Mouse (Mus musculus): Measurements from ENCODE around the gene Mctp1. TPM values are rescaled to one million over a fixed set of nuclear protein-coding genes. Genes with fewer than 3 reads are reported as not detected.

The Mctp1 gene
- polyA plus RNA-seq, 1 experiment, result 16.8 TPM

- no peak for TF ChIP-seq POLR2A (IDR thresholded peaks at IDR 0.05; ENCODE audit: borderline replicate concordance, low read depth, low read length)
- no peak for TF ChIP-seq CTCF (IDR thresholded peaks at IDR 0.05; ENCODE audit: low read depth, low read length)
- Histone ChIP-seq H3K4me3 (ENCODE audit: insufficient read depth, low read length) (no peak overlapping the region), H3K27ac (ENCODE audit: insufficient read depth, low read depth, low read length) (no peak overlapping the region), H3K4me1 (ENCODE audit: control insufficient read depth, insufficient read depth, low read length) (no peaks in the 10 kb centered on the region)
Measured at GRCm38 (mm10) chr13:76802051-76802728, 417.9 kb downstream of the Mctp1 start.

- no peak overlapping the region for H3K27ac ChIP-seq (ENCODE audit: insufficient read depth, low read depth, low read length)
- TF ChIP-seq CTCF (IDR thresholded peaks at IDR 0.05; ENCODE audit: low read depth, low read length) (no peak), POLR2A (IDR thresholded peaks at IDR 0.05; ENCODE audit: borderline replicate concordance, low read depth, low read length) (no peak)
- H3K4me1 ChIP-seq (ENCODE audit: control insufficient read depth, insufficient read depth, low read length), result no peaks in the 10 kb centered on the region
- no peak overlapping the region for H3K4me3 ChIP-seq (ENCODE audit: insufficient read depth, low read length)
Measured at GRCm38 (mm10) chr13:76802926-76803325, 418.6 kb downstream of the Mctp1 start.

GRCm38 (mm10) chr13:76803799-76804198 lies 419.5 kb downstream of the Mctp1 start:
- TF ChIP-seq POLR2A (IDR thresholded peaks at IDR 0.05; ENCODE audit: borderline replicate concordance, low read depth, low read length) (no peak), CTCF (IDR thresholded peaks at IDR 0.05; ENCODE audit: low read depth, low read length) (no peak)

GRCm38 (mm10) chr13:76808871-76809390 lies 424.6 kb downstream of the Mctp1 start:
- TF ChIP-seq CTCF (IDR thresholded peaks at IDR 0.05; ENCODE audit: low read depth, low read length), result no peak
- Histone ChIP-seq H3K4me1 (ENCODE audit: control insufficient read depth, insufficient read depth, low read length) (no peaks in the 10 kb centered on the region), H3K27ac (ENCODE audit: insufficient read depth, low read depth, low read length) (no peak overlapping the region), H3K4me3 (ENCODE audit: insufficient read depth, low read length) (no peak overlapping the region)

More at GRCm38 (mm10) chr13:76803799-76804198, 419.5 kb downstream of the Mctp1 start:
- no peak overlapping the region for H3K27ac ChIP-seq (ENCODE audit: insufficient read depth, low read depth, low read length)
- H3K4me3 ChIP-seq (ENCODE audit: insufficient read depth, low read length), result no peak overlapping the region
- H3K4me1 ChIP-seq (ENCODE audit: control insufficient read depth, insufficient read depth, low read length), result no peaks in the 10 kb centered on the region

- Histone ChIP-seq H3K27ac (ENCODE audit: insufficient read depth, low read depth, low read length) (no peak overlapping the region), H3K4me1 (ENCODE audit: control insufficient read depth, insufficient read depth, low read length) (no peaks in the 10 kb centered on the region), H3K4me3 (ENCODE audit: insufficient read depth, low read length) (no peak overlapping the region)
- TF ChIP-seq POLR2A (IDR thresholded peaks at IDR 0.05; ENCODE audit: borderline replicate concordance, low read depth, low read length) (no peak), CTCF (IDR thresholded peaks at IDR 0.05; ENCODE audit: low read depth, low read length) (no peak)
Measured at GRCm38 (mm10) chr13:76809802-76810201, 425.5 kb downstream of the Mctp1 start.

GRCm38 (mm10) chr13:76810496-76810939 lies 426.2 kb downstream of the Mctp1 start:
- Histone ChIP-seq H3K4me1 (ENCODE audit: control insufficient read depth, insufficient read depth, low read length) (no peaks in the 10 kb centered on the region), H3K27ac (ENCODE audit: insufficient read depth, low read depth, low read length) (no peak overlapping the region), H3K4me3 (ENCODE audit: insufficient read depth, low read length) (no peak overlapping the region)
- TF ChIP-seq POLR2A (IDR thresholded peaks at IDR 0.05; ENCODE audit: borderline replicate concordance, low read depth, low read length), result no peak
- no peak for TF ChIP-seq CTCF (IDR thresholded peaks at IDR 0.05; ENCODE audit: low read depth, low read length)

- H3K4me1 ChIP-seq (ENCODE audit: control insufficient read depth, insufficient read depth, low read length), result no peaks in the 10 kb centered on the region
- no peak for TF ChIP-seq POLR2A (IDR thresholded peaks at IDR 0.05; ENCODE audit: borderline replicate concordance, low read depth, low read length)
- TF ChIP-seq CTCF (IDR thresholded peaks at IDR 0.05; ENCODE audit: low read depth, low read length), result no peak
- H3K27ac ChIP-seq (ENCODE audit: insufficient read depth, low read depth, low read length), result no peak overlapping the region
Measured at GRCm38 (mm10) chr13:76823083-76823482, 438.7 kb downstream of the Mctp1 start.

GRCm38 (mm10) chr13:76824932-76825694 lies 440.8 kb downstream of the Mctp1 start:
- Histone ChIP-seq H3K4me3 (ENCODE audit: insufficient read depth, low read length) (no peak overlapping the region), H3K27ac (ENCODE audit: insufficient read depth, low read depth, low read length) (no peak overlapping the region), H3K4me1 (ENCODE audit: control insufficient read depth, insufficient read depth, low read length) (no peaks in the 10 kb centered on the region)
- TF ChIP-seq POLR2A (IDR thresholded peaks at IDR 0.05; ENCODE audit: borderline replicate concordance, low read depth, low read length), result no peak

More at GRCm38 (mm10) chr13:76823083-76823482, 438.7 kb downstream of the Mctp1 start:
- no peak overlapping the region for H3K4me3 ChIP-seq (ENCODE audit: insufficient read depth, low read length)

- no peak for TF ChIP-seq POLR2A (IDR thresholded peaks at IDR 0.05; ENCODE audit: borderline replicate concordance, low read depth, low read length)
- no peak for TF ChIP-seq CTCF (IDR thresholded peaks at IDR 0.05; ENCODE audit: low read depth, low read length)
- Histone ChIP-seq H3K27ac (ENCODE audit: insufficient read depth, low read depth, low read length) (no peak overlapping the region), H3K4me1 (ENCODE audit: control insufficient read depth, insufficient read depth, low read length) (no peaks in the 10 kb centered on the region), H3K4me3 (ENCODE audit: insufficient read depth, low read length) (no peak overlapping the region)
Measured at GRCm38 (mm10) chr13:76827738-76828137, 443.4 kb downstream of the Mctp1 start.

GRCm38 (mm10) chr13:76838031-76838430 lies 453.7 kb downstream of the Mctp1 start:
- no peak for TF ChIP-seq CTCF (IDR thresholded peaks at IDR 0.05; ENCODE audit: low read depth, low read length)
- no peak for TF ChIP-seq POLR2A (IDR thresholded peaks at IDR 0.05; ENCODE audit: borderline replicate concordance, low read depth, low read length)
- Histone ChIP-seq H3K4me3 (ENCODE audit: insufficient read depth, low read length) (no peak overlapping the region), H3K4me1 (ENCODE audit: control insufficient read depth, insufficient read depth, low read length) (no peaks in the 10 kb centered on the region), H3K27ac (ENCODE audit: insufficient read depth, low read depth, low read length) (no peak overlapping the region)
